Mouse (Mus musculus) kidney, adult 2 months (tissue): Measurements from ENCODE around the gene Srsf5. TPM values are rescaled to one million over a fixed set of nuclear protein-coding genes. Genes with fewer than 3 reads are reported as not detected.

Source experiments
- DNase-seq: peaks from one replicate; pipeline ENCODE4 v3.0.0; 2021
- H3K27ac ChIP-seq: fragments of 200-500 bp; 2 replicates; pipeline ENCODE4 v1.5.1; 2012; ENCODE audit warnings: low read depth, low read length, control low read depth, inconsistent platforms; ENCODE audit not compliant: insufficient read depth
- H3K27me3 ChIP-seq: fragments of 200-500 bp; replicated peaks from 2 replicates; pipeline ENCODE4 v1.6.1; 2012; ENCODE audit warnings: mild to moderate bottlenecking, moderate library complexity, low read length, inconsistent platforms; ENCODE audit not compliant: control insufficient read depth, insufficient read depth
- H3K36me3 ChIP-seq: fragments of 200-500 bp; 2 replicates; pipeline ENCODE4 v1.6.1; 2012; ENCODE audit warnings: mild to moderate bottlenecking, moderate library complexity, low read length, inconsistent platforms; ENCODE audit not compliant: control insufficient read depth, insufficient read depth
- H3K4me1 ChIP-seq: fragments of 200-500 bp; 2 replicates; pipeline ENCODE4 v1.6.1; 2011; ENCODE audit warnings: low read length; ENCODE audit not compliant: control insufficient read depth, insufficient read depth
- H3K4me3 ChIP-seq: fragments of 200-500 bp; 2 replicates; pipeline ENCODE4 v1.5.1; 2011; ENCODE audit warnings: mild to moderate bottlenecking, low read depth, low read length, control low read depth; ENCODE audit not compliant: insufficient read depth
- CTCF ChIP-seq: fragments of 200-500 bp; conservative IDR thresholded peaks from 2 replicates; pipeline ENCODE4 v1.5.1; 2011; ENCODE audit warnings: low read depth, mild to moderate bottlenecking, control low read depth, low read length, moderate library complexity, mixed read lengths; ENCODE audit not compliant: insufficient read depth, insufficient read length
- POLR2A ChIP-seq: fragments of 200-500 bp; IDR thresholded peaks from one replicate; pipeline ENCODE4 v1.6.1; 2011; ENCODE audit warnings: low read depth, low read length, control low read depth
- WGBS: fragments of 180-500 bp; shearing (Covaris S2); methylation state at CpG from one replicate; pipeline ENCODE4 v1.1.7; 2018; 5-methylcytosine and 5-hydroxymethylcytosine counted together
- polyA plus RNA-seq: library from polyadenylated mRNA; depleted of rRNA; stranded (reverse); fragments of >200 nt; gene quantifications from 2 replicates; pipeline ENCODE4 v1.2.3, GENCODE M21; 2012

Gene Srsf5
- polyA plus RNA-seq, 1 experiment = 243 TPM

- DNase-seq = peak; percentile 95
- peaks cover 25% of the 10 kb centered on the region; the same call in 1 of the 2 replicates for H3K4me1 ChIP-seq
- no peak overlapping the region for H3K4me3 ChIP-seq
- 21% methylated on average over 7 of the region's 7 CpGs for WGBS
- peak overlapping the region; percentile 62 for H3K27ac ChIP-seq
- TF ChIP-seq POLR2A (no peak), CTCF (no peak)
- H3K36me3 ChIP-seq = no peaks in the 10 kb centered on the region
- H3K27me3 ChIP-seq = no peaks in the 10 kb centered on the region
Observed at GRCm38 (mm10) chr12:80925919-80926318, 19.4 kb upstream of the Srsf5 start.

- no peaks in the 10 kb centered on the region for H3K36me3 ChIP-seq
- no peak for TF ChIP-seq POLR2A
- TF ChIP-seq CTCF = no peak
- WGBS = 60% methylated on average over 4 of the region's 4 CpGs
- no peak overlapping the region for H3K4me3 ChIP-seq
- no peak for DNase-seq
- H3K4me1 ChIP-seq = peaks cover 28% of the 10 kb centered on the region
- H3K27ac ChIP-seq = no peak overlapping the region
- no peaks in the 10 kb centered on the region for H3K27me3 ChIP-seq
Observed at GRCm38 (mm10) chr12:80926550-80926949, 18.8 kb upstream of the Srsf5 start.

- no peak overlapping the region for H3K4me3 ChIP-seq
- DNase-seq = no peak
- no peak for TF ChIP-seq POLR2A
- no peak for TF ChIP-seq CTCF
- H3K27ac ChIP-seq = no peak overlapping the region
- H3K4me1 ChIP-seq = peaks cover 37% of the 10 kb centered on the region
- 100% methylated on average over 1 of the region's 1 CpGs for WGBS
- H3K27me3 ChIP-seq = no peaks in the 10 kb centered on the region
- H3K36me3 ChIP-seq = no peaks in the 10 kb centered on the region
Observed at GRCm38 (mm10) chr12:80927518-80927917, 17.8 kb upstream of the Srsf5 start.

- 45% methylated on average over 3 of the region's 3 CpGs for WGBS
- Histone ChIP-seq H3K27me3 (no peaks in the 10 kb centered on the region), H3K36me3 (no peaks in the 10 kb centered on the region), H3K27ac (peak overlapping the region; percentile 95), H3K4me1 (peaks cover 37% of the 10 kb centered on the region), H3K4me3 (no peak overlapping the region)
- TF ChIP-seq POLR2A (no peak), CTCF (no peak)
- DNase-seq = peak; percentile 89
Observed at GRCm38 (mm10) chr12:80928881-80929280, 16.4 kb upstream of the Srsf5 start.

GRCm38 (mm10) chr12:80930141-80930540, 15.2 kb upstream of the Srsf5 start:
- TF ChIP-seq POLR2A (no peak), CTCF (no peak)

GRCm38 (mm10) chr12:80931402-80932140, 13.7 kb upstream of the Srsf5 start:
- TF ChIP-seq CTCF (no peak), POLR2A (no peak)
- H3K4me1 ChIP-seq = peaks cover 30% of the 10 kb centered on the region
- WGBS = 59% methylated on average over 3 of the region's 3 CpGs
- H3K4me3 ChIP-seq = no peak overlapping the region
- no peak overlapping the region for H3K27ac ChIP-seq
- no peak for DNase-seq
- H3K27me3 ChIP-seq = no peaks in the 10 kb centered on the region
- H3K36me3 ChIP-seq = no peaks in the 10 kb centered on the region

More at GRCm38 (mm10) chr12:80930141-80930540, 15.2 kb upstream of the Srsf5 start:
- Histone ChIP-seq H3K27me3 (no peaks in the 10 kb centered on the region), H3K36me3 (no peaks in the 10 kb centered on the region), H3K27ac (peak overlapping the region; percentile 16; the same call in 1 of the 2 replicates), H3K4me3 (no peak overlapping the region), H3K4me1 (peaks cover 37% of the 10 kb centered on the region)
- peak; percentile 68 for DNase-seq
- WGBS = 59% methylated on average over 7 of the region's 7 CpGs

- Histone ChIP-seq H3K36me3 (no peaks in the 10 kb centered on the region), H3K4me1 (peaks cover 30% of the 10 kb centered on the region), H3K27ac (no peak overlapping the region), H3K4me3 (no peak overlapping the region), H3K27me3 (no peaks in the 10 kb centered on the region)
- TF ChIP-seq POLR2A = no peak
- no peak for TF ChIP-seq CTCF
- WGBS = 38% methylated on average over 1 of the region's 1 CpGs
- DNase-seq = peak; percentile 77
Observed at GRCm38 (mm10) chr12:80932865-80933264, 12.4 kb upstream of the Srsf5 start.

GRCm38 (mm10) chr12:80936751-80937150, 8.6 kb upstream of the Srsf5 start:
- H3K4me1 ChIP-seq = peaks cover 7% of the 10 kb centered on the region
- no peak for DNase-seq
- no peaks in the 10 kb centered on the region for H3K27me3 ChIP-seq
- whole genome bisulfite sequencing = 80% methylated on average over 2 of the region's 2 CpGs
- H3K4me3 ChIP-seq = no peak overlapping the region
- no peak overlapping the region for H3K27ac ChIP-seq
- no peaks in the 10 kb centered on the region for H3K36me3 ChIP-seq
- no peak for TF ChIP-seq CTCF
- no peak for TF ChIP-seq POLR2A
